ENCODE assay signal across 8 mouse cellular contexts in genomic region chr1:66896125-66896524, GRCm38 (mm10). TPM values are rescaled to one million over a fixed set of nuclear protein-coding genes. Genes with fewer than 3 reads are reported as not detected.
DNase-seq lines count a peak whose midpoint lies in the region; ATAC-seq lines count a peak whose summit lies in the region.

No protein-coding gene starts in this region.

- H3K27me3 ChIP-seq in embryonic facial prominence, embryonic 11.5 days (ENCODE audit: control insufficient read depth, insufficient read depth, low read length) = no peaks in the 10 kb centered on the region
- no peaks in the 10 kb centered on the region for H3K27me3 ChIP-seq in hindbrain, embryonic 16.5 days (replicated peaks; ENCODE audit: control insufficient read depth, insufficient read depth, low read length)
- H3K27me3 ChIP-seq in lung, embryonic 15.5 days = no peaks in the 10 kb centered on the region

- 45% methylated on average over 5 of the region's 5 CpGs for WGBS in embryonic facial prominence, embryonic 11.5 days
- 29% methylated on average over 5 of the region's 5 CpGs for WGBS in hindbrain, embryonic 16.5 days
- WGBS in lung, embryonic 15.5 days = 17% methylated on average over 5 of the region's 5 CpGs

- peak; percentile 82 for ATAC-seq in cerebellum, adult (ENCODE audit: insufficient number of reproducible peaks, low FRiP score, low TSS enrichment)
- ATAC-seq in embryonic facial prominence, embryonic 11.5 days (replicated peaks; ENCODE audit: insufficient number of reproducible peaks, low FRiP score, low TSS enrichment, low read depth) = peak; percentile 86
- ATAC-seq in hindbrain, embryonic 16.5 days = peak; percentile 90
- peak; percentile 77; the same call in 1 of the 2 replicates for ATAC-seq in lung, embryonic 15.5 days (ENCODE audit: borderline replicate concordance, extremely low read depth, low FRiP score, low TSS enrichment)

- no peaks in the 10 kb centered on the region for H3K4me1 ChIP-seq in embryonic facial prominence, embryonic 11.5 days (ENCODE audit: control insufficient read depth, insufficient read depth, low read length)
- H3K4me1 ChIP-seq in hindbrain, embryonic 16.5 days (ENCODE audit: control insufficient read depth, insufficient read depth, low read depth, low read length) = peaks cover 7% of the 10 kb centered on the region
- peaks cover 6% of the 10 kb centered on the region for H3K4me1 ChIP-seq in lung, embryonic 15.5 days

- H3K9me3 ChIP-seq in embryonic facial prominence, embryonic 11.5 days (replicated peaks; ENCODE audit: control insufficient read depth, low read length) = no peaks in the 10 kb centered on the region
- no peaks in the 10 kb centered on the region for H3K9me3 ChIP-seq in hindbrain, embryonic 16.5 days (ENCODE audit: control insufficient read depth, low read length)
- H3K9me3 ChIP-seq in lung, embryonic 15.5 days = no peaks in the 10 kb centered on the region

- H3K4me3 ChIP-seq in embryonic facial prominence, embryonic 11.5 days (ENCODE audit: low read depth, low read length) = no peak overlapping the region
- no peak overlapping the region; the same call in 1 of the 2 replicates for H3K4me3 ChIP-seq in hindbrain, embryonic 16.5 days (ENCODE audit: low read length)
- H3K4me3 ChIP-seq in lung, embryonic 15.5 days = peak overlapping the region; percentile 8; the same call in 1 of the 2 replicates

- intact Hi-C loops in gastrocnemius, postnatal 36 days (cut with DNase I) = no loop called here

- no peak overlapping the region for H3K27ac ChIP-seq in embryonic facial prominence, embryonic 11.5 days (replicated peaks; ENCODE audit: low read depth, low read length)
- peak overlapping the region; percentile 73 for H3K27ac ChIP-seq in hindbrain, embryonic 16.5 days (ENCODE audit: low read depth, low read length)
- H3K27ac ChIP-seq in lung, embryonic 15.5 days = no peak overlapping the region

- no peaks in the 10 kb centered on the region for H3K36me3 ChIP-seq in embryonic facial prominence, embryonic 11.5 days (replicated peaks; ENCODE audit: control insufficient read depth, insufficient read depth, low read depth, low read length)
- no peaks in the 10 kb centered on the region for H3K36me3 ChIP-seq in hindbrain, embryonic 16.5 days (ENCODE audit: control insufficient read depth, insufficient read depth, low read length)
- H3K36me3 ChIP-seq in lung, embryonic 15.5 days = no peaks in the 10 kb centered on the region

- no peak overlapping the region for H3K4me2 ChIP-seq in embryonic facial prominence, embryonic 11.5 days (ENCODE audit: low read depth, low read length)
- peak overlapping the region; percentile 51 for H3K4me2 ChIP-seq in hindbrain, embryonic 16.5 days (ENCODE audit: low read length)
- H3K4me2 ChIP-seq in lung, embryonic 15.5 days = peak overlapping the region; percentile 47

- no peak overlapping the region for H3K9ac ChIP-seq in embryonic facial prominence, embryonic 11.5 days (replicated peaks; ENCODE audit: low read length)
- peak overlapping the region; percentile 35 for H3K9ac ChIP-seq in hindbrain, embryonic 16.5 days (ENCODE audit: low read depth, low read length)
- no peak overlapping the region for H3K9ac ChIP-seq in lung, embryonic 15.5 days

- DNase-seq in cerebellum, postnatal 25 days = no peak
- DNase-seq in A20 (ENCODE audit: low read depth, low spot score) = peak; percentile 70
- DNase-seq in embryonic facial prominence, embryonic 11.5 days (ENCODE audit: low spot score) = peak; percentile 63
- DNase-seq in skeletal muscle tissue, adult 2 months (ENCODE audit: low read depth, low spot score) = peak; percentile 23
- DNase-seq in gastrocnemius, postnatal 36 days = no peak

RNA-seq across cellular contexts. Expression of gene Acadl, which starts 33.0 kb away (rescaled TPM):
- polyA plus RNA-seq in embryonic facial prominence, embryonic 11.5 days (2014; fragmentation: Nextera tagmentation; extraction: Ambion mirVana) = 58.2 TPM in 2 replicates
- polyA plus RNA-seq in hindbrain, embryonic 16.5 days (2015; fragmentation: Nextera tagmentation; extraction: Ambion mirVana) = 65.8 and 74.9 TPM in 2 replicates
- polyA plus RNA-seq in lung, embryonic 15.5 days (2015; fragmentation: Nextera tagmentation; extraction: Ambion mirVana) = 179 and 185 TPM in 2 replicates
- total RNA-seq in gastrocnemius, postnatal 36 days (2021) = 100 to 1,000 TPM; 259 to 288 TPM

RNA-seq across cellular contexts. Expression of gene Myl1, which starts 49.1 kb away (rescaled TPM):
- polyA plus RNA-seq in embryonic facial prominence, embryonic 11.5 days (2014; fragmentation: Nextera tagmentation; extraction: Ambion mirVana) = 11.5 and 18.0 TPM in 2 replicates
- 1.7 and 57.7 TPM in 2 replicates for polyA plus RNA-seq in hindbrain, embryonic 16.5 days (2015; fragmentation: Nextera tagmentation; extraction: Ambion mirVana)
- 29.7 and 40.2 TPM in 2 replicates for polyA plus RNA-seq in lung, embryonic 15.5 days (2015; fragmentation: Nextera tagmentation; extraction: Ambion mirVana)
- total RNA-seq in gastrocnemius, postnatal 36 days (2021) = over 10,000 TPM; 25,842 to 31,394 TPM

Comparison
In these comparisons a context has a peak if more than half of its experiments do, and no peak if none do; other contexts are left out.
1. DNase-seq: peak in A20 (single experiment), embryonic facial prominence, embryonic 11.5 days (single experiment) and skeletal muscle tissue, adult 2 months (single experiment); none in cerebellum, postnatal 25 days (0 of 2) and gastrocnemius, postnatal 36 days (0 of 2).
2. Peak in every context shown above with its lines, with median percentiles within 50 percentile points of each other: ATAC-seq.